Mouse (Mus musculus): ENCODE measurements around the gene Zxdc.

GRCm38 (mm10) chr6:90324991-90325390 is 44.3 kb upstream of the Zxdc start, which contains the start of gene Chst13:
- TF ChIP-seq CTCF (IDR thresholded peaks at IDR 0.05; ENCODE audit: extremely low read depth, insufficient read depth, low read length) (no peak), POLR2A (IDR thresholded peaks at IDR 0.05; ENCODE audit: extremely low read depth, insufficient read depth, low read length) (no peak)

Data from cortical plate, adult 2 months (tissue).